Mouse (Mus musculus) embryonic fibroblast, embryonic 13.5 days (primary cell): ENCODE measurements around the gene Arhgdig.

Experiments
- CTCF ChIP-seq: IDR thresholded peaks from 2 replicates; pipeline ENCODE4 v1.5.1; 2011; ENCODE audit warnings: mild to moderate bottlenecking, control low read depth, low read length, moderate library complexity, borderline replicate concordance; ENCODE audit not compliant: insufficient read depth
- POLR2A ChIP-seq: IDR thresholded peaks from 2 replicates; pipeline ENCODE4 v1.6.1; 2011; ENCODE audit warnings: low read depth, mild to moderate bottlenecking, control low read depth, low read length, moderate library complexity

DNA sequence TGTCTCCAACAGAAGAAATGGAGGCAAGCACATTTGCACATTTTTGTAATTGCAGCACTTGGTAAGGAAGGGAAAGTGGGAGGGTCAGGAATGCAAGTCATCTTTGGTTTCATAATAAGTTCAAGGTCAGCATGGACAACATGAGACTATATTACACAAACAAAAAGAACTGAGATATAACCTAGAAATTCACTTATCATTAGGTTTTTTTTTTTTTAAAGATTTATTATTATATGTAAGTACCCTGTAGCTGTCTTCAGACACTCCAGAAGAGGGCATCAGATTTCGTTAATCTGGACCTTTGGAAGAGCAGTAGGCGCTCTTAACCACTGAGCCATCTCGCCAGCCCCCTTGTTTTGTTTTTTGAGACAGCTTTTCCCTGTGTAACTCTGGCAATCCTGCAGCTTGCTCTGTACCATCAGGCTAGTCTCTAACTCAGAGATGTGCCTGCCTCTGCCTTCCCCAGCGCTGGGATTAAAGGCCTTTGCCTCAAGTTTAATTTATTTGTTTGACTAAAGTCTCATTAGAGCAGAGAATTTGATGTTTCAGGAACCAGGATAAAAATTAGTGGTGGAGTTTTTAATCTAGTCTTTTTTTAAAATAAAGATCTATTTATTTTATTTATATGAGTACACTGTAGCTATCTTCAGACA is 44.4 kb upstream of the Arhgdig start:
- TF ChIP-seq CTCF (no peak), POLR2A (no peak)
